Mouse (Mus musculus): ENCODE data around the gene Nr4a1.

The Nr4a1 gene

GRCm38 (mm10) chr15:101271513-101271912 is 17.4 kb downstream of the Nr4a1 start:
- in situ Hi-C loops (cut with MboI; ENCODE audit: low pct_unique_long_range_greater_than_20kb in 1 of 2, low sequenced_read_pairs in 2 of 2, unreplicated experiment in 1 of 2), result no loop called here

GRCm38 (mm10) chr15:101274380-101274779 is 20.3 kb downstream of the Nr4a1 start:
- in situ Hi-C loops (cut with MboI; ENCODE audit: low pct_unique_long_range_greater_than_20kb in 1 of 2, low sequenced_read_pairs in 2 of 2, unreplicated experiment in 1 of 2), result no loop called here

- in situ Hi-C loops (cut with MboI; ENCODE audit: low pct_unique_long_range_greater_than_20kb in 1 of 2, low sequenced_read_pairs in 2 of 2, unreplicated experiment in 1 of 2), result loop anchor here (5.0 kb wide), 1 partner anchor 35 kb away; no protein-coding TSS in a partner anchor
Measured at GRCm38 (mm10) chr15:101277351-101277899, 23.4 kb downstream of the Nr4a1 start.

- in situ Hi-C loops (cut with MboI; ENCODE audit: low pct_unique_long_range_greater_than_20kb in 1 of 2, low sequenced_read_pairs in 2 of 2, unreplicated experiment in 1 of 2), result loop anchor here (5.0 kb wide), 1 partner anchor 36 kb away; no protein-coding TSS in a partner anchor
Measured at GRCm38 (mm10) chr15:101278589-101278988, 24.5 kb downstream of the Nr4a1 start.

- in situ Hi-C loops (cut with MboI; ENCODE audit: low pct_unique_long_range_greater_than_20kb in 1 of 2, low sequenced_read_pairs in 2 of 2, unreplicated experiment in 1 of 2), result loop anchor here (5.0 kb wide), 1 partner anchor 37 kb away; no protein-coding TSS in a partner anchor
Measured at GRCm38 (mm10) chr15:101279430-101279999, 25.4 kb downstream of the Nr4a1 start.

- in situ Hi-C loops (cut with MboI; ENCODE audit: low pct_unique_long_range_greater_than_20kb in 1 of 2, low sequenced_read_pairs in 2 of 2, unreplicated experiment in 1 of 2), result no loop called here
Measured at GRCm38 (mm10) chr15:101282471-101282870, 28.4 kb downstream of the Nr4a1 start.

- in situ Hi-C loops (cut with MboI; ENCODE audit: low pct_unique_long_range_greater_than_20kb in 1 of 2, low sequenced_read_pairs in 2 of 2, unreplicated experiment in 1 of 2), result no loop called here
Measured at GRCm38 (mm10) chr15:101283183-101283910, 29.3 kb downstream of the Nr4a1 start.

- in situ Hi-C loops (cut with MboI; ENCODE audit: low pct_unique_long_range_greater_than_20kb in 1 of 2, low sequenced_read_pairs in 2 of 2, unreplicated experiment in 1 of 2), result no loop called here
Measured at GRCm38 (mm10) chr15:101283911-101284750, 30.1 kb downstream of the Nr4a1 start, which contains the start of gene Atg101. Atg101 (plus strand) TSS chr15:101284272.

GRCm38 (mm10) chr15:101286129-101286770 is 32.2 kb downstream of the Nr4a1 start:
- in situ Hi-C loops (cut with MboI; ENCODE audit: low pct_unique_long_range_greater_than_20kb in 1 of 2, low sequenced_read_pairs in 2 of 2, unreplicated experiment in 1 of 2), result no loop called here

- in situ Hi-C loops (cut with MboI; ENCODE audit: low pct_unique_long_range_greater_than_20kb in 1 of 2, low sequenced_read_pairs in 2 of 2, unreplicated experiment in 1 of 2), result no loop called here
Measured at GRCm38 (mm10) chr15:101287361-101287760, 33.3 kb downstream of the Nr4a1 start.

- in situ Hi-C loops (cut with MboI; ENCODE audit: low pct_unique_long_range_greater_than_20kb in 1 of 2, low sequenced_read_pairs in 2 of 2, unreplicated experiment in 1 of 2), result no loop called here
Measured at GRCm38 (mm10) chr15:101290354-101290753, 36.3 kb downstream of the Nr4a1 start.

GRCm38 (mm10) chr15:101292012-101292411 is 37.9 kb downstream of the Nr4a1 start:
- in situ Hi-C loops (cut with MboI; ENCODE audit: low pct_unique_long_range_greater_than_20kb in 1 of 2, low sequenced_read_pairs in 2 of 2, unreplicated experiment in 1 of 2), result no loop called here

- in situ Hi-C loops (cut with MboI; ENCODE audit: low pct_unique_long_range_greater_than_20kb in 1 of 2, low sequenced_read_pairs in 2 of 2, unreplicated experiment in 1 of 2), result no loop called here
Measured at GRCm38 (mm10) chr15:101293025-101293621, 39.1 kb downstream of the Nr4a1 start, which contains the start of gene 6030408B16Rik. 6030408B16Rik (plus strand) TSS chr15:101293212.

GRCm38 (mm10) chr15:101294028-101294894 is 40.2 kb downstream of the Nr4a1 start:
- in situ Hi-C loops (cut with MboI; ENCODE audit: low pct_unique_long_range_greater_than_20kb in 1 of 2, low sequenced_read_pairs in 2 of 2, unreplicated experiment in 1 of 2), result no loop called here

- in situ Hi-C loops (cut with MboI; ENCODE audit: low pct_unique_long_range_greater_than_20kb in 1 of 2, low sequenced_read_pairs in 2 of 2, unreplicated experiment in 1 of 2), result no loop called here
Measured at GRCm38 (mm10) chr15:101295106-101295505, 41.0 kb downstream of the Nr4a1 start.

- in situ Hi-C loops (cut with MboI; ENCODE audit: low pct_unique_long_range_greater_than_20kb in 1 of 2, low sequenced_read_pairs in 2 of 2, unreplicated experiment in 1 of 2), result no loop called here
Measured at GRCm38 (mm10) chr15:101295616-101296015, 41.5 kb downstream of the Nr4a1 start.

- in situ Hi-C loops (cut with MboI; ENCODE audit: low pct_unique_long_range_greater_than_20kb in 1 of 2, low sequenced_read_pairs in 2 of 2, unreplicated experiment in 1 of 2), result no loop called here
Measured at GRCm38 (mm10) chr15:101296091-101296490, 42.0 kb downstream of the Nr4a1 start.

Data from mouse embryonic stem cell (cell line).